Mouse (Mus musculus) gastrocnemius, postnatal 14 days (tissue): ENCODE results near the gene Lig3. TPM values are rescaled to one million over a fixed set of nuclear protein-coding genes. Genes with fewer than 3 reads are reported as not detected.

ENCODE experiments used
- total RNA-seq, 2 experiments: library from RNA; stranded (reverse); gene quantifications; 2 replicates each; pipeline ENCODE4 v1.2.3; 2021

Gene Lig3
- total RNA-seq, 2 experiments from 2014 or later = 13.3 to 16.8 TPM

Other genes starting within 250 kb of the Lig3 start
- gene Cct6b, start 16.8 kb upstream of the Lig3 start, total RNA-seq = under 1 TPM; 0.16 to 0.29 TPM
- 10 to 100 TPM; 13.6 to 14.6 TPM for gene Zfp830, start 16.8 kb upstream of the Lig3 start, total RNA-seq
- gene Rffl, start 90.1 kb downstream of the Lig3 start, total RNA-seq = 1 to 10 TPM; 5.4 to 5.7 TPM
- 1 to 10 TPM; 5.3 to 5.7 TPM for gene Rad51d, start 109.5 kb downstream of the Lig3 start, total RNA-seq
- not detected for gene Fndc8, start 111.0 kb downstream of the Lig3 start, total RNA-seq
- 10 to 100 TPM in 1 of 2 experiments, 1 to 10 TPM in 1; 8.8 to 11.0 TPM for gene Nle1, start 127.3 kb downstream of the Lig3 start, total RNA-seq
- 100 to 1,000 TPM; 106 to 108 TPM for gene Unc45b, start 129.4 kb downstream of the Lig3 start, total RNA-seq
- gene Slfn5, start 170.2 kb downstream of the Lig3 start, total RNA-seq = 10 to 100 TPM; 31.0 to 32.7 TPM
- 1 to 10 TPM in 1 of 2 experiments, under 1 TPM in 1; 0.89 to 1.9 TPM for gene Slfn9, start 210.7 kb downstream of the Lig3 start, total RNA-seq
- under 1 TPM; 0.18 to 0.27 TPM for gene Slfn8, start 239.7 kb downstream of the Lig3 start, total RNA-seq